Mouse (Mus musculus): Measurements from ENCODE around the gene Ahdc1. TPM values are rescaled to one million over a fixed set of nuclear protein-coding genes. Genes with fewer than 3 reads are reported as not detected.
A peak's percentile ranks its signal among the peaks of the same experiment; 100 is the strongest.
"Not testable (repeated sequence)": the region's sequence is repeated elsewhere in the genome, so short reads cannot be mapped to it uniquely, and the experiment has no call there.

Ahdc1 gene
- total RNA-seq, 2 experiments from 2014 or later = 41.9 to 50.8 TPM

DNA sequence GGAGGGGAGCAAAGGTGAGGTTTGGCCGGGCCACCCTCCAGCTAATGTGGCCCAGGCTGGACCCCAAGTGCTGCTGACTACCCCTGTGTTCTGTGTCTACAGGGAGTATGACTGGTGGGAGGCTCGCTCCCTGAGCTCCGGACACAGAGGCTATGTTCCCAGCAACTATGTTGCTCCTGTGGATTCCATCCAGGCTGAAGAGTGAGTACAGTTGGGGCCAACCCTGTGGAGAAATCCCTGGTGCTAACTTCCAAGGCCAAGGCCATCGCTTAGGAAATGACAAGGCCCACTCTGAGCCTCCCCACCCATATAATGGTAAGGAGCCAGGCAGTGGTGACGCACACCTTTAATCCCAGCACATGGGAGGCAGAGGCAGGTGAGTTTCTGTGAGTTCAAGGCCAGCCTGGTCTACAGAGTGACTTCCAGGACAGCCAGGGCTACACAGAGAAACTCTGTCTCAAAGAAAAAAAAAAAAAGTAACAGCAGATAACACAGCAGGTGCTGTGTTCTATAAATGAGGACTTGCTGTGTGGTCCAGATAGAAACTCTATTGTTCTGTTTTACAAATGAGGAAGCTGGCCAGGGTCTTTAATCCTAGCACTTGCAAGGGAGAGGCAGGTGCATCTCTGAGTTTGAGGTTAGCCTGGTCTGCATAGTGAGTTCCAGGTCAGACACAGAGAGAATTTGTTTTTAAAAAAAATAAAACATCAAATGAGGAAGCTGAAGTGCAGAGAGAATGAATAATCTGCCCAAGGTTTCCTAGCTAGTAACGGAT lies 22.3 kb upstream of the Ahdc1 start:
- no peak for DNase-seq
- intact Hi-C loops (cut with DNase I) = no loop called here

- intact Hi-C loops (cut with DNase I) = no loop called here
- no peak for DNase-seq
These were observed 17.5 kb upstream of the Ahdc1 start for GRCm38 (mm10) chr4:132993553-132993952.

DNA sequence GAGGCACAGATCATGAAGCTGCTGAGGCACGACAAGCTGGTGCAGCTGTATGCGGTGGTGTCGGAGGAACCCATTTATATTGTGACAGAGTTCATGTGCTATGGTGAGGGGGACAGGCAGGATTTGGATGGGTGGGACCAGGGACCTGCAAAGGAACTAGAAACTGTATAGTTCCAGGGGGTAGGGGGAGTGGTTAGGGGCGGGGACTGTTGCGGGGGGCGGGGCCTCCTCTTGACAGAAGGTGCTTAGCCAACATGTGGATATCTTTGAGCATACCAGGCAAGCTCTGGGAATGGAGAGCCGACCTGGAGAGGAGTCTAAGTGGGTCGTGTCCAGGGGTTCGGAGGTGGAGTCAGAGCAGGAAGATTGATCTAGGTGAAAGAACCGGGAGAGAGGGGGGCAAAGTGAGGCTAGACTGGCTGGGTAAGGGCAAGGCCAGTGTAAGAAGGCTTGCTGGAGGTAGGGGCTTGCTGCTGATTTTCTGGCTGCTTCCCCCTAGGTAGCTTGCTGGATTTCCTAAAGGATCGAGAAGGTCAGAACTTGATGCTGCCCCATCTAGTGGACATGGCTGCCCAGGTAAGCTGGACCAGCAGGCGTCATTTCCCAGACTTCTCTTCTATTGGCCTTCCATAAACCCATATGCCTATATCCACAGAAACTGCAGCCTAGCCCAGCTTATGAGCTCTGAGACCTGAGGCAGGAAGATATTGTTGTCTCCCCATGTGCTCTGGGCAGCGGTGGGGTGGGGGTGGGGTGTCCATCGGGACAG lies 13.4 kb upstream of the Ahdc1 start:
- DNase-seq = no peak
- intact Hi-C loops (cut with DNase I) = no loop called here

- intact Hi-C loops (cut with DNase I) = no loop called here
- peak in 1 of 2 experiments; percentile 62 for DNase-seq
These were observed 8.2 kb upstream of the Ahdc1 start for GRCm38 (mm10) chr4:133002896-133003295.

DNA sequence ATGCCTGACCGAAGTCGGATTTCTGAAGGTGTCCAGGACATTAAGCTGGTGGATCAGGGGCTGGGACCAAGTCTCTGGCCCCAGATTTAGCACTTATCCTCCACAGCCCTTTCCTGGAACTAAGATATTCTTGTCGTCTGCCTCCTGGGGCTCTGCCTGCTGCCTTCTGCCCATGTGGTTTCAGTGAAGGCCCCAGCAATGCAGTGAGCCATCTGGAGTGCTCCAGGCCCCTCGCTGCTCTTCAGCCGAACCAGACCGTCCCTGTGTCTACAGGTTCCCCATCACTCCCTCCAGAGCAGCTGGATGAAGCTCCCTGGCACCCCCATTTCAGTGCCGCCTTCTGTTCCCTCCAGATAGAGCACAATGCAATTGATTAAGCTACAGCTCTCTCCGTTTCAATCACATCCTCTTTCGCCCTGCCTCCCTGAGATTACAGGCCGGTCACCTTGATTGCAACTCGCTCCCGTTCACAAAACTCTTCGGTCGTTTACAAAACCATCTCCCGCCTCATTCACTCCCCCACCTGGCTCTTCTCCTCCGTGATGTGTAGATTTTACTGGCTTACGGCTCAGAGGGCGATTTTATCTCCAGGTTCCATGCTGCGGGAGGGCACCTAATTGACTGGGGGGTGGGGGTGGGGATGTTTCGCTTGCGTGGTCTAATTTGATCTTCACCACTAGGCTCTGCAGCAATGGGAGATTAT lies 7.6 kb upstream of the Ahdc1 start:
- intact Hi-C loops (cut with DNase I) = no loop called here
- no peak for DNase-seq

DNA sequence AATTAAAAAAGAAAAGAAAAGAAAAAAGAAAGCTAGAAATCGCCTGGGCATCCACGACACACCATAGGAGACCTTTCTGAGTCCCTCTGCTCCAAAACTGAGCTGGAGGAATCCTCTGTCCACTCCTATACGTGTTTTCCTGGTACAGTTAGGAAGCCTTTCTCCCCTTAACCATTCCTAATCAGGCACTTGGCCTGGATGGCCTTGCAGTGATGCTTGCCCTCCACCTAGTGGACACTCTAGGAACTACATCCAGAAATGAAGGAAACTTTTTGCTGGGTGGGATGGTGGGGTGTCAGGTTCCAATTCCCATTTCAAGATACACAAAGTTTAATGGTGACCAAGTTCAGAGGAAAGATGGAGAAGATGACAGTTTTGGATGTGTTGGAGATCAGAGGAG lies 5.8 kb upstream of the Ahdc1 start:
- DNase-seq = peak; percentile 75 to 82
- intact Hi-C loops (cut with DNase I) = loop anchor here (1.0 kb wide), 1 partner anchor 60 kb away; no protein-coding TSS in a partner anchor

GRCm38 (mm10) chr4:133005885-133006451 lies 5.1 kb upstream of the Ahdc1 start:
- intact Hi-C loops (cut with DNase I) = loop anchor here (1.0 kb wide), 1 partner anchor 61 kb away; no protein-coding TSS in a partner anchor
- not testable (repeated sequence) for DNase-seq

DNA sequence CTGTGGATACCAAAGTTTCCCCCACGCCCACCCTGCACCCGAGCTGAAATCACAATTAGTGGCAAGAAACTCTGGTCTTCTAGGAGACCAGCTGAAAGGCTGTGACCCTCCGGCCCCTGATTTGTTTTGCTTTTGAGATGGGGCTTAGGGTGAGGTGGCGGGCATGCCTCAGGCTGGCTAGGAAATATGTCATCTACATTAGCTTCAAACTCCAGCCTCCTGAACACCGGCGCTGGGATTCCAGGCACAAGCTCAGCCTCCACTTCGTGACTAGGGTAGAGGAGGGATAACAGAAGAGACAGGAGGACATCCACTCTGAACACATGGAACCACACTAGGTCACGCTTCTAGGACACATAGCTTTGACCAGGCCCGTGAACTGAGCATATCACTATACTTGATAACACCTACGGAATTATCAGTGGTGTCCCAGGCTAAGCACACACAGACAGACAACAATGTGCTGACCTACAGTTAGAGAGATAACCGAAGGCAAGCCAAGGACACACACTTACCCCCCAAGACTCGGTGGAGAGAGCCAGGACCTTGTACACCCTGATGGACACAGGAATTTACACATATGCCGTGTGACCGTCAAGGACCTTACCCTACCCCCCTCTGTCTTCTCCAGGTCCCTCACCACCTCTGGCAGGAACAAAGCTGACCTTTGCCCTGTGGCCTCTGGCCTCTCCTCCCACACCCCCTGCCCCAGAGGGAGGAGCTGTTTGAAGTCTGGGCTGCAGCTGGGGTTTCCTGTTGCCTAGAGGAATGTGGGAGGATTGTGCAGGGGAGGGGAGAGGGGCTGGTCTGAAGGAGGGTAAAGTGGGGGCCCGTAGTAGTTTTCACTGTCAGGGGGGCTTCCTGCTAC lies 3.3 kb upstream of the Ahdc1 start:
- intact Hi-C loops (cut with DNase I) = loop anchor here (1.0 to 2.0 kb wide), 3 partner anchors 205 to 290 kb away; partner anchors contain the start of genes Cd164l2 and Gpr3
- no peak for DNase-seq

DNA sequence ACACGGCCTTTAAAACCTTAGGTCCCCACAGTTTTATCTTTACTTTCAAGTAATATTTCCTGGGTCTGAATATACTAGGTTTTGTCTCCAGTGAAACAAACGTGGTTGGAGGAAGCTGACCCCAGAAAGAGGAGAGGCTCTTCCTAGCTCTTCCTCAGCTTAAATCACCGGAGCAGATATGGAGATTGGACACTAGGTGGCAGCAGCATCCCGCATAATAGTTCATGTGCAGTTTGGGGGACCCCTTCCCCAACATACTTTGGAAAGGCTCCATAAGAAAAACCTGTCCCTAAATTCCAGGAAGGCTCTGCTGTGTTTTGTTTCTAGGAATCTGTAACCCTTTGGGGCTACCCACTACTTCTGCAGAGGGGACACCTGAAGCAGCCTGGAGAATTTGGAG lies 1.9 kb upstream of the Ahdc1 start:
- DNase-seq = peak; percentile 72 to 75
- intact Hi-C loops (cut with DNase I) = loop anchor here (2.0 kb wide), 2 partner anchors 204 to 242 kb away; partner anchors contain the start of genes Cd164l2 and Gpr3

- intact Hi-C loops (cut with DNase I) = loop anchor here (2.0 to 5.0 kb wide), 4 partner anchors 98 to 241 kb away; partner anchors contain the start of genes Cd164l2, Gpr3 and Wasf2
These were observed 1.4 kb upstream of the Ahdc1 start for GRCm38 (mm10) chr4:133009676-133010075.

DNA sequence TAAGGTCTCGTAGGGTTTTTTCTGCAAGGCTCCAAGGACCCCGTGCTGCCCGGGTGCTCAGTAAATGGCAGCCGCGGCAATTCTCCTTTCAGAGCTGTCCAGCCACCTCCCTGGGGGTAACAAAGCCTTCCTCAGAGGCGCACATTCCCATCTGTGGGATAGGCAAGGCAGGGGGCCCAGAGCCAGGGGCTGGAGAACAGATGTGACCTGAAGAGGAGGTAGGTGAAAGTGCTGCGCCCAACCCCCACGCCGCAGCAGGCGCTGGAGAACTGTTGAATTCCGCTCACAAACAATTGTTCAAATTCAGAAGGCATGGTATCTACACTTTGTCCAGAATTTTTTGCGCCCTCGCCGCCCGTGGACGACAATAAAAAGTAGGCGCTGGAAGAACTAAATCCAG lies 449 bp upstream of the Ahdc1 start:
- DNase-seq = no peak
- intact Hi-C loops (cut with DNase I) = loop anchor here (1.0 to 5.0 kb wide), 3 partner anchors 46 to 122 kb away; partner anchors contain the start of gene Wasf2

More at GRCm38 (mm10) chr4:133009676-133010075, 1.4 kb upstream of the Ahdc1 start:
- no peak for DNase-seq

DNA sequence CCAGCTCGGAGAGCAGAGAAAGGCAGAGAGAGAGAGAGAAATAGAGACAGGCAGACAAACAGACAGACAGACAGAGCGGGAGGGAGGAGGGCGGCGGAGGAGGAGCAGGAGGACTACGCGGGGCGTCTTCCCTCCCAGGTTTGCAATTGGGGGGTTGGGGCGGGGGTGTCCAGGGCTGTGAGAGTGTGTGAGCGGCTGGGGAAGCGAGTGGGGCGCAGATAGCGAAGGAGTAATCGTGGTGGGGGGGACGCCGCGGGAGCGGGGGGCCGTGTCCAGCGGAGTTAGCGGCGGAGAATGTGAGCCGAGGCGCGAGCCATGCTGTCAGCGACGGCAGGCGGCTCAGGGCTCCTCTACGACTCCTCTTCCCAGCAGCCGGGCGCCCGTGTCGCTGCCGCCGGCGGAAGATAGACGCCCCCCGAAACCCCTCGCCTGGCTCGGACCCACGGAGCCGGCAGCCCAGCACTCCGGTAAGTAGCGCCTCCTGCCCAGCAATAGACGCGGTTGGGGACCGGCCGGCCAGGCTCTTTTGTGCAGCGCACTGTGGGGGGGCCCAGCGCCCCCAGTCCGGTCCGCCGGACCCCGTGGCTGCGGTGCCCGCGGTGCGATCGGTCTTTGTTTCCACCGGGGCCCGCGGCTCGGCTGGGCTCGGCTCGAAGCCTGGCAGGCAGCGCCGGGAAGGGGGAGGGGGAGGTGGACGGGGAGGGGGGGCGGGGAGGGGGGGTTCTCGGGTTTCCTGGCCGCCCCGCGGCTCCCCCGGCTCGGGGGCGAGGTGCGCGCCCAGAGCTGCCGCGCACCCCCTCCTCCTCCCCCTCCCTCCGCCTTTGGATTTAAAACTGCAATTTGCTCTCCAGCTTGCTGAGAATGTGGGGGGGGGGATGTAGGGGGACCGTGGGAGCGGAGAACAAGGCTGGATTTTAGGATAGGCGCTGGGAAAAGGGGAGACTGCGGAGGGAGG lies 1.0 kb downstream of the Ahdc1 start:
- intact Hi-C loops (cut with DNase I) = loop anchor here (1.0 to 5.0 kb wide), 3 partner anchors 44 to 120 kb away; partner anchors contain the start of gene Wasf2
- DNase-seq = peak; percentile 62 to 71

DNA sequence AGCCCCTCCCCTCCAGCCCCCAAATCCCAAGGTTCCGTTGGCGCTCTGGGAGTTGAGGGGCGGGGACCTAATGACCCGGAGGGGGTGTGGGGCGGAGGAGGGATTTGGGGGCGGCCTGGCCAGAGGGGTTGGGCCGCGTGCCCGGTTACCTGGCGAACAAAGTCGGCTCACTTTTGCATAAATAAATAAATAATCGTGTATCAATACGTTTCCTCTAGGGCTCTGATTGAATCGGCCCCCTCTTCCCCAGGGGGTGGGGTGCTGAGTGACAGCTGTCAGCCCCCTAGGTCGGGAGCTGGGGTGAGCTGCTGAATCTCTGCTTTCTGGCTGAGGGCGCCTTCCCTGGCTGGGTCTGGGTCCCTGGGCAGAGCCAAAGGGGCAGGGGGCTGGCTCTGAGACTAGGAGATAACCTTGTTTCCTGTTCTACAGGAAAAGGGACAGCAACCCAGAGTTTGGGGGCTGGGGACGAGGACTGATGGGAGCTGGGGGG lies 1.8 kb downstream of the Ahdc1 start:
- DNase-seq = peak in 1 of 2 experiments; percentile 60
- intact Hi-C loops (cut with DNase I) = loop anchor here (1.0 to 5.0 kb wide), 3 partner anchors 26 to 119 kb away; partner anchors contain the start of gene Wasf2

GRCm38 (mm10) chr4:133013266-133013891 lies 2.3 kb downstream of the Ahdc1 start:
- intact Hi-C loops (cut with DNase I) = loop anchor here (1.0 to 5.0 kb wide), 3 partner anchors 26 to 119 kb away; partner anchors contain the start of gene Wasf2
- DNase-seq = peak; percentile 70 to 79

- no peak for DNase-seq
- intact Hi-C loops (cut with DNase I) = loop anchor here (5.0 kb wide), 2 partner anchors 93 to 118 kb away; partner anchors contain the start of gene Wasf2
These were observed 3.0 kb downstream of the Ahdc1 start for GRCm38 (mm10) chr4:133014088-133014487.

DNA sequence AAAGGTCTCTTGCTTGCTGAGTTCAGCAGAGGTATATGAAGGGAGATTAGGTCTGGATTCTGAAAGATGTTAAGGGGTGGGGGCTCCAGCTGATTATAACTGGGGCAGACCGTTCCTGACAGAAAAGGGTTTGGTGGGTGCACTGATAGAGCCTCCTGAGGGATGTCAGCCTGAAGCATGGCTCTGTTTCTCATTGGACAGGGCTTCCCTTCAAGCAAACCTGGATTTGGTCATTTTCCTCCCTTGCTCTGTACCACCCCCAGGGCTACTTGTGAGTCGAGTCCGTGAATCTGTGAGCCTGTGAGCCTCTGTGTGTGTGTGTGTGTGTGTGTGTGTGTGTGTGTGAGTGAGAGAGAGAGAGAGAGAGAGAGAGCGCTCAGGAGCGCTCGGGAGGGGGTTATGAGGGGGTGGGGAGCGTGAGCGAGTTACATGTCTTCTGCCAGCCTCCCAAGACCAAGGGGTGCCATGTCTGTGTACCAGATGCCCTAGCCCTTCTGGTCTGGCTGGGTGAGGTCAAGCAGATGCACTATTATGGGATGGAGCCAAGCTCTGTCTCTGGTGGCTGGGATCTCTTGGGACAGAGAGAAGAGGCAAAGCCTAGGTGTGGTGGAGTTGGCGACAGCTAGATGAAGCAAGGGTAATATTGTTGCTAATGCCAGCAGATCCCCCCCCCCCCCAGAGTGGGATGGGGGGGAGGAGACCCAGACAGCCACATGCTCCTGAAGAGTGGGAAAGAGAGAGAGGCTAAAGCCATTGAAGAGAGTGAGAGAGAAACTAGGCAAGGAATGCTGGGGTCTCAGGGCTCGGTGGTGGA lies 4.0 kb downstream of the Ahdc1 start:
- intact Hi-C loops (cut with DNase I) = loop anchor here (5.0 kb wide), 2 partner anchors 92 to 117 kb away; partner anchors contain the start of gene Wasf2
- no peak for DNase-seq

Measured in heart, postnatal 36 days (tissue).